In the genomic region with DNA sequence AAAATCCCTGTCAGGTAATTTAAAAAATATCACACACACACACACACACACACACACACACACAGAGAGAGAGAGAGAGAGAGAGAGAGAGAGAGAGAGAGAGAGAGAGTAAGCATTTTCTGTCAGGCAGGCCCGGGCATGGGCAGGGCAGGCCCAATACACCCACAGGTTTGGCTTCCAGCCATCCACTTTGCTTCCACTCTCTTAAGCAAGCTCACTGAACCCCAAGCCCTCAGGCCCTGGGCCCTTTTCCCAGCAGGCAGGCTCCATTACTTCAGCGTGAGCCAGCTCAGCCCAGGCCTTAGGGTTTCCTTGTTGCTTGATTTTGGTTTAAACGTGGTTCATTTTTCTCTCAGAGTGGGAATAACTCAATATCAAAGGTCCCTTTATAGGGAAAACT, we compare ENCODE assay signal across 13 mouse cellular contexts. TPM values are rescaled to one million over a fixed set of nuclear protein-coding genes. Genes with fewer than 3 reads are reported as not detected.
DNase-seq lines count a peak whose midpoint lies in the region; ATAC-seq and TF ChIP-seq lines count a peak whose summit lies in the region.
"Had no signal": no experiment of that assay in that cellular context is flagged by ENCODE, and none has a peak within 500 bp of the region (broad histone marks: within the 10 kb centered on the region; RNA-seq: fewer than 3 reads in every experiment).

No protein-coding gene starts in this region.

- no peaks in the 10 kb centered on the region for H3K9me3 ChIP-seq in heart, embryonic 16.5 days (replicated peaks; ENCODE audit: control insufficient read depth, low read length)
- H3K9me3 ChIP-seq in forebrain, postnatal 0 days (ENCODE audit: low read length) = no peaks in the 10 kb centered on the region
- H3K9me3 ChIP-seq: liver, embryonic 15.5 days; neural tube, embryonic 13.5 days had no signal

- no peak for TF ChIP-seq CTCF in forebrain, postnatal 0 days (IDR thresholded peaks at IDR 0.05; ENCODE audit: low read depth)

- no peak for DNase-seq in heart, postnatal 25 days (ENCODE audit: low spot score)
- DNase-seq in right cerebral cortex, postnatal 14 days = peak; percentile 16
- DNase-seq in right cerebral cortex, postnatal 4 days = no peak
- DNase-seq in forebrain, postnatal 0 days = peak; percentile 42
- peak; percentile 63 to 79 for DNase-seq in urinary bladder, postnatal 36 days (ENCODE audit: low spot score in 2 of 2)
- no peak for DNase-seq in B cell, adult 2 months

- H3K4me1 ChIP-seq in heart, embryonic 16.5 days (ENCODE audit: control insufficient read depth, insufficient read depth, low read length) = no peaks in the 10 kb centered on the region
- no peaks in the 10 kb centered on the region for H3K4me1 ChIP-seq in forebrain, postnatal 0 days (ENCODE audit: insufficient read depth)
- H3K4me1 ChIP-seq: liver, embryonic 15.5 days; neural tube, embryonic 13.5 days had no signal

- H3K27ac ChIP-seq in heart, embryonic 16.5 days (ENCODE audit: low read length) = no peak overlapping the region
- H3K27ac ChIP-seq in forebrain, postnatal 0 days (ENCODE audit: low read depth, low read length) = no peak overlapping the region
- H3K27ac ChIP-seq: liver, embryonic 15.5 days; neural tube, embryonic 13.5 days had no signal

- H3K36me3 ChIP-seq in heart, embryonic 16.5 days (ENCODE audit: control insufficient read depth, insufficient read depth) = no peaks in the 10 kb centered on the region
- no peaks in the 10 kb centered on the region for H3K36me3 ChIP-seq in forebrain, postnatal 0 days (ENCODE audit: insufficient read depth)
- H3K36me3 ChIP-seq: liver, embryonic 15.5 days; neural tube, embryonic 13.5 days had no signal

- 55% methylated on average over 3 of the region's 3 CpGs for WGBS in heart, embryonic 16.5 days
- WGBS in forebrain, postnatal 0 days = 41% methylated on average over 3 of the region's 3 CpGs

- peaks cover 3% of the 10 kb centered on the region for H3K27me3 ChIP-seq in heart, embryonic 16.5 days (ENCODE audit: control insufficient read depth, insufficient read depth, low read length)
- no peaks in the 10 kb centered on the region for H3K27me3 ChIP-seq in forebrain, postnatal 0 days (ENCODE audit: insufficient read depth, low read length)
- H3K27me3 ChIP-seq: liver, embryonic 15.5 days; neural tube, embryonic 13.5 days had no signal

- no peak overlapping the region for H3K4me2 ChIP-seq in heart, embryonic 16.5 days (ENCODE audit: low read depth, low read length)
- H3K4me2 ChIP-seq in forebrain, postnatal 0 days (ENCODE audit: low read depth) = no peak overlapping the region
- H3K4me2 ChIP-seq: liver, embryonic 15.5 days; neural tube, embryonic 13.5 days had no signal

- intact Hi-C loops in heart, postnatal 25 days (cut with DNase I) = no loop called here

- no peak overlapping the region for H3K9ac ChIP-seq in heart, embryonic 16.5 days (ENCODE audit: low read length)
- no peak overlapping the region for H3K9ac ChIP-seq in forebrain, postnatal 0 days
- H3K9ac ChIP-seq: liver, embryonic 15.5 days; neural tube, embryonic 13.5 days had no signal

- ATAC-seq in heart, embryonic 16.5 days (replicated peaks; ENCODE audit: extremely low read depth, insufficient read depth, low FRiP score) = 0 out of 2 replicates have a peak, but pooled peaks have one; percentile 45
- ATAC-seq in forebrain, postnatal 0 days = no peak
- ATAC-seq in erythroblast, adult 5-6 weeks (replicated peaks; ENCODE audit: low FRiP score, poor library complexity, severe bottlenecking) = no peak

- H3K4me3 ChIP-seq in heart, embryonic 16.5 days (ENCODE audit: low read length) = no peak overlapping the region
- H3K4me3 ChIP-seq in forebrain, postnatal 0 days (ENCODE audit: low read depth, low read length) = no peak overlapping the region
- H3K4me3 ChIP-seq: liver, embryonic 15.5 days; neural tube, embryonic 13.5 days had no signal

RNA-seq across cellular contexts. Expression of a gene that starts 2.5 kb away (rescaled TPM):
- 0.12 TPM in 1 of 2 replicates, not detected in the other for polyA plus RNA-seq in heart, embryonic 16.5 days (2015; fragmentation: Nextera tagmentation; extraction: Ambion mirVana)
- not detected for total RNA-seq in heart, postnatal 25 days (2021)
- not detected in 2 replicates for total RNA-seq in forebrain, postnatal 0 days (2014; rRNA removed)
- not detected in 2 replicates for polyA plus RNA-seq in forebrain, postnatal 0 days (2015; fragmentation: Nextera tagmentation; extraction: Ambion mirVana)
- total RNA-seq in erythroblast, adult 5-6 weeks (2015; ENCODE audit: low replicate concordance) = not detected in 2 replicates
- not detected in 2 replicates for total RNA-seq in erythroblast, adult 5-6 weeks (2017; ENCODE audit: low replicate concordance)
- total RNA-seq: hematopoietic stem cell, adult 5-6 weeks had no signal
- polyA plus RNA-seq: cortical plate, adult 2 months; liver, embryonic 15.5 days; neural tube, embryonic 13.5 days; testis, adult 2 months had no signal

RNA-seq across cellular contexts. Expression of a gene that starts 16.5 kb away (rescaled TPM):
- polyA plus RNA-seq in heart, embryonic 16.5 days (2015; fragmentation: Nextera tagmentation; extraction: Ambion mirVana) = not detected in 2 replicates
- not detected for total RNA-seq in heart, postnatal 25 days (2021)
- not detected in 2 replicates for total RNA-seq in forebrain, postnatal 0 days (2014; rRNA removed)
- polyA plus RNA-seq in forebrain, postnatal 0 days (2015; fragmentation: Nextera tagmentation; extraction: Ambion mirVana) = not detected in 2 replicates
- total RNA-seq in erythroblast, adult 5-6 weeks (2015; ENCODE audit: low replicate concordance) = not detected in 2 replicates
- total RNA-seq in erythroblast, adult 5-6 weeks (2017; ENCODE audit: low replicate concordance) = not detected in 2 replicates
- total RNA-seq: hematopoietic stem cell, adult 5-6 weeks had no signal
- polyA plus RNA-seq: cortical plate, adult 2 months; liver, embryonic 15.5 days; neural tube, embryonic 13.5 days; testis, adult 2 months had no signal

RNA-seq across cellular contexts. Expression of a gene that starts 32.4 kb away (rescaled TPM):
- polyA plus RNA-seq in heart, embryonic 16.5 days (2015; fragmentation: Nextera tagmentation; extraction: Ambion mirVana) = 0.60 and 0.77 TPM in 2 replicates
- total RNA-seq in heart, postnatal 25 days (2021) = under 1 TPM; 0.10 to 0.48 TPM
- 0.69 and 1.8 TPM in 2 replicates for total RNA-seq in forebrain, postnatal 0 days (2014; rRNA removed)
- polyA plus RNA-seq in forebrain, postnatal 0 days (2015; fragmentation: Nextera tagmentation; extraction: Ambion mirVana) = 0.63 and 0.80 TPM in 2 replicates
- 1.7 and 9.8 TPM in 2 replicates for total RNA-seq in erythroblast, adult 5-6 weeks (2015; ENCODE audit: low replicate concordance)
- 2.3 and 3.3 TPM in 2 replicates for total RNA-seq in erythroblast, adult 5-6 weeks (2017; ENCODE audit: low replicate concordance)

RNA-seq across cellular contexts. Expression of a gene that starts 42.7 kb away (rescaled TPM):
- 0.67 and 0.85 TPM in 2 replicates for polyA plus RNA-seq in heart, embryonic 16.5 days (2015; fragmentation: Nextera tagmentation; extraction: Ambion mirVana)
- under 1 TPM in 1 of 2 experiments, not detected in 1; 0.25 TPM for total RNA-seq in heart, postnatal 25 days (2021)
- 0.15 and 0.62 TPM in 2 replicates for total RNA-seq in forebrain, postnatal 0 days (2014; rRNA removed)
- polyA plus RNA-seq in forebrain, postnatal 0 days (2015; fragmentation: Nextera tagmentation; extraction: Ambion mirVana) = 0.23 and 0.40 TPM in 2 replicates
- 1.0 TPM in 1 of 2 replicates, not detected in the other for total RNA-seq in erythroblast, adult 5-6 weeks (2015; ENCODE audit: low replicate concordance)
- total RNA-seq in erythroblast, adult 5-6 weeks (2017; ENCODE audit: low replicate concordance) = 0.94 TPM in 1 of 2 replicates, not detected in the other
- polyA plus RNA-seq: testis, adult 2 months had no signal

RNA-seq across cellular contexts. Expression of a gene that starts 49.4 kb away (rescaled TPM):
- not detected in 2 replicates for polyA plus RNA-seq in heart, embryonic 16.5 days (2015; fragmentation: Nextera tagmentation; extraction: Ambion mirVana)
- total RNA-seq in heart, postnatal 25 days (2021) = not detected
- not detected in 2 replicates for total RNA-seq in forebrain, postnatal 0 days (2014; rRNA removed)
- 0.13 and 0.21 TPM in 2 replicates for polyA plus RNA-seq in forebrain, postnatal 0 days (2015; fragmentation: Nextera tagmentation; extraction: Ambion mirVana)
- total RNA-seq in erythroblast, adult 5-6 weeks (2015; ENCODE audit: low replicate concordance) = 4.2 TPM in 1 of 2 replicates, not detected in the other
- total RNA-seq in erythroblast, adult 5-6 weeks (2017; ENCODE audit: low replicate concordance) = 1.4 and 3.9 TPM in 2 replicates
- polyA plus RNA-seq: cortical plate, adult 2 months; liver, embryonic 15.5 days; testis, adult 2 months had no signal

Comparison
In these comparisons a context has a peak if more than half of its experiments do, and no peak if none do; other contexts are left out.
1. DNase-seq: peak in right cerebral cortex, postnatal 14 days (single experiment), forebrain, postnatal 0 days (single experiment) and urinary bladder, postnatal 36 days (2 of 2); none in heart, postnatal 25 days (single experiment), right cerebral cortex, postnatal 4 days (single experiment) and B cell, adult 2 months (0 of 2).